Mouse (Mus musculus) heart, postnatal 0 days (tissue): ENCODE measurements around the gene Ercc1.

Experiments used
- CTCF ChIP-seq: IDR thresholded peaks from 2 replicates; pipeline ENCODE4 v1.5.1; 2016; ENCODE audit warnings: antibody characterized with exemption, control low read depth, low read depth
- EP300 ChIP-seq: IDR thresholded peaks from 2 replicates; pipeline ENCODE4 v1.6.1; 2016; ENCODE audit warnings: antibody characterized with exemption, low read depth

DNA sequence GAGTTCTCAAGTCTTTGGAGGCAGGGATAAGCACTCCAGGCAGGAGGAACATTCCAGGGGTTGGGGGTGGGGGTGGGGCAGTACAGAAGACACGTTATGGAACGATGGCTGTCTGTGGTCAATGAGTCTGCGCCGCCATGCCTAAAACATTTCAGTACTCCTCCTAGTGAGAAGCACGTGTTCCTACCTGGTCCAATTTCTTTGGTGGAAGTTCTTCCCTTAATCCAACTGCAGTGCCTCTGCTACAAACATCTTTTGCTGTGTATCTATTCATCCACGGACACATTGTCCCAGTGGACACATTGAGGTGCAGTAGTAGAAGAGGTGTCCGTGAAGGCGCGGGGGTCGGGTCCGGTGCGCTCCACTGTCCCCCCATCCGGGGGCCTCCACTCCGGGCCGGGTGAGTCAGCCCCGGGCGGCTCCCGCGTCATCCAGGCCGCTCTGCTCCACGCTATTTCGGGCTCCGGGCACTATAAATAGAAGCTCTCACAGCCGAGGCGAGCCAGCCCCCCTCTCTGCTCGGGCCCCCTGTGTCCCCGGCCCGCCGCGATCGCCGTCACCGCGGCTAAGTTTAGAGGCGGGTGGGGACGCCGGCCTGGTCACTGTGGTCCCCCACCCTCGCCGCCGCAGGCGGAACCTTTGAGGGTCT is 2.7 kb upstream of the Ercc1 start:
- no peak for TF ChIP-seq CTCF
- TF ChIP-seq EP300, result 0 out of 2 replicates have a peak, but pooled peaks have one; percentile 54
